Mouse (Mus musculus) adrenal gland, postnatal 10 days (tissue): Measurements from ENCODE around the gene Khdc4. TPM values are rescaled to one million over a fixed set of nuclear protein-coding genes. Genes with fewer than 3 reads are reported as not detected.

Experiments used
- DNase-seq: peaks from one replicate; pipeline ENCODE4 v3.0.0; 2021; ENCODE audit warnings: mixed read lengths
- total RNA-seq, 2 experiments: library from RNA; stranded (reverse); gene quantifications; 2 replicates each; pipeline ENCODE4 v1.2.3; 2021

Gene Khdc4
- total RNA-seq, 2 experiments from 2014 or later: 46.7 to 60.5 TPM

- DNase-seq: no peak
Measured at GRCm38 (mm10) chr3:88736556-88736955, 51.0 kb downstream of the Khdc4 start.

- peak; percentile 83 for DNase-seq
Measured at GRCm38 (mm10) chr3:88738641-88739040, 53.0 kb downstream of the Khdc4 start.

GRCm38 (mm10) chr3:88740147-88740546 lies 54.5 kb downstream of the Khdc4 start:
- DNase-seq: no peak

- DNase-seq: no peak
Measured at GRCm38 (mm10) chr3:88745534-88745933, 59.9 kb downstream of the Khdc4 start.

GRCm38 (mm10) chr3:88746139-88746870 lies 60.7 kb downstream of the Khdc4 start:
- no peak for DNase-seq

GRCm38 (mm10) chr3:88746871-88747231 lies 61.2 kb downstream of the Khdc4 start:
- no peak for DNase-seq

- no peak for DNase-seq
Measured at GRCm38 (mm10) chr3:88754283-88754682, 68.7 kb downstream of the Khdc4 start.

- DNase-seq: peak; percentile 17
Measured at GRCm38 (mm10) chr3:88755541-88755940, 69.9 kb downstream of the Khdc4 start.

- DNase-seq: no peak
Measured at GRCm38 (mm10) chr3:88756276-88756675, 70.7 kb downstream of the Khdc4 start.

GRCm38 (mm10) chr3:88758045-88758500 lies 72.5 kb downstream of the Khdc4 start:
- peak; percentile 77 for DNase-seq

- DNase-seq: no peak
Measured at GRCm38 (mm10) chr3:88761619-88762018, 76.0 kb downstream of the Khdc4 start.

- DNase-seq: no peak
Measured at GRCm38 (mm10) chr3:88762401-88762831, 76.8 kb downstream of the Khdc4 start.

Other genes with a start within 250 kb of the Khdc4 start
- gene Sema4a, start 224.6 kb upstream of the Khdc4 start, total RNA-seq: 10 to 100 TPM; 13.4 to 15.5 TPM
- gene Lmna, start 175.8 kb upstream of the Khdc4 start, total RNA-seq: 100 to 1,000 TPM; 102 to 104 TPM
- gene Mex3a, start 153.4 kb upstream of the Khdc4 start, total RNA-seq: 1 to 10 TPM; 5.5 to 5.6 TPM
- not detected for gene Rab25, start 137.5 kb upstream of the Khdc4 start, total RNA-seq
- gene Lamtor2, start 132.7 kb upstream of the Khdc4 start, total RNA-seq: 100 to 1,000 TPM; 131 to 132 TPM
- gene Ubqln4, start 132.0 kb upstream of the Khdc4 start, total RNA-seq: 10 to 100 TPM; 63.9 to 73.1 TPM
- gene Ssr2, start 109.9 kb upstream of the Khdc4 start, total RNA-seq: 100 to 1,000 TPM; 221 to 247 TPM
- gene Arhgef2, start 79.8 kb upstream of the Khdc4 start, total RNA-seq: 10 to 100 TPM; 51.4 to 71.5 TPM
- not detected for gene Rxfp4, start 32.7 kb upstream of the Khdc4 start, total RNA-seq
- gene Rit1, start 31.0 kb downstream of the Khdc4 start, total RNA-seq: 10 to 100 TPM; 39.0 to 44.9 TPM
- gene Syt11, start 89.4 kb downstream of the Khdc4 start, total RNA-seq: 10 to 100 TPM; 10.5 to 18.4 TPM
- 10 to 100 TPM; 22.7 to 29.2 TPM for gene Gon4l, start 149.4 kb downstream of the Khdc4 start, total RNA-seq
- gene Msto1, start 228.2 kb downstream of the Khdc4 start, total RNA-seq: 10 to 100 TPM; 23.9 to 27.2 TPM